Mouse (Mus musculus) testis, adult 2 months (tissue): Measurements from ENCODE around the gene Zfp36l1. TPM values are rescaled to one million over a fixed set of nuclear protein-coding genes. Genes with fewer than 3 reads are reported as not detected.
A peak's percentile ranks its signal among the peaks of the same experiment; 100 is the strongest.

Experiments
- H3K27ac ChIP-seq: fragments of 200-500 bp; 2 replicates; pipeline ENCODE4 v1.5.1; 2012; ENCODE audit warnings: low read depth, low read length; ENCODE audit not compliant: control insufficient read depth, insufficient read depth
- H3K27me3 ChIP-seq: fragments of 200-500 bp; 2 replicates; pipeline ENCODE4 v1.6.1; 2012; ENCODE audit warnings: mild to moderate bottlenecking, low read length, moderate library complexity; ENCODE audit not compliant: control insufficient read depth, insufficient read depth
- H3K36me3 ChIP-seq: fragments of 200-500 bp; 2 replicates; pipeline ENCODE4 v1.6.1; 2012; ENCODE audit warnings: mild to moderate bottlenecking, low read length; ENCODE audit not compliant: control insufficient read depth, insufficient read depth
- H3K4me1 ChIP-seq: fragments of 200-500 bp; 2 replicates; pipeline ENCODE4 v1.6.1; 2012; ENCODE audit warnings: low read length; ENCODE audit not compliant: control insufficient read depth, insufficient read depth
- H3K4me3 ChIP-seq: fragments of 200-500 bp; 2 replicates; pipeline ENCODE4 v1.5.1; 2012; ENCODE audit warnings: low read depth, mild to moderate bottlenecking, low read length, moderate library complexity, mixed read lengths; ENCODE audit not compliant: control insufficient read depth
- CTCF ChIP-seq: fragments of 200-500 bp; IDR thresholded peaks from 2 replicates; pipeline ENCODE4 v1.5.1; 2012; ENCODE audit warnings: low read depth, mild to moderate bottlenecking, inconsistent platforms, low read length, moderate library complexity; ENCODE audit not compliant: control insufficient read depth, insufficient read depth, insufficient replicate concordance
- POLR2A ChIP-seq: fragments of 200-500 bp; IDR thresholded peaks from 2 replicates; pipeline ENCODE4 v1.6.1; 2012; ENCODE audit warnings: low read depth, mild to moderate bottlenecking, inconsistent platforms, low read length, moderate library complexity; ENCODE audit not compliant: control insufficient read depth
- polyA plus RNA-seq: library from polyadenylated mRNA; depleted of rRNA; stranded (reverse); fragments of >200 nt; gene quantifications from 2 replicates; pipeline ENCODE4 v1.2.3, GENCODE M21; 2012

Zfp36l1 gene
- polyA plus RNA-seq, 1 experiment: 28.4 TPM

GRCm38 (mm10) chr12:80116206-80117112 is 3.6 kb upstream of the Zfp36l1 start:
- TF ChIP-seq CTCF (no peak), POLR2A (no peak)
- Histone ChIP-seq H3K27ac (peak overlapping the region; percentile 92), H3K36me3 (no peaks in the 10 kb centered on the region), H3K27me3 (peaks cover 10% of the 10 kb centered on the region), H3K4me3 (peak overlapping the region; percentile 95), H3K4me1 (peaks cover 20% of the 10 kb centered on the region)

GRCm38 (mm10) chr12:80115863-80116194 is 3.0 kb upstream of the Zfp36l1 start:
- TF ChIP-seq CTCF (no peak), POLR2A (no peak; the same call in 1 of the 2 replicates)
- H3K4me1 ChIP-seq: peaks cover 24% of the 10 kb centered on the region
- H3K27ac ChIP-seq: peak overlapping the region; percentile 92
- H3K27me3 ChIP-seq: peaks cover 12% of the 10 kb centered on the region
- H3K36me3 ChIP-seq: no peaks in the 10 kb centered on the region
- peak overlapping the region; percentile 95 for H3K4me3 ChIP-seq

GRCm38 (mm10) chr12:80115142-80115862 is 2.5 kb upstream of the Zfp36l1 start:
- Histone ChIP-seq H3K27ac (peak overlapping the region; percentile 92), H3K27me3 (peaks cover 12% of the 10 kb centered on the region), H3K36me3 (no peaks in the 10 kb centered on the region), H3K4me3 (peak overlapping the region; percentile 95), H3K4me1 (peaks cover 26% of the 10 kb centered on the region)
- TF ChIP-seq POLR2A (peak; percentile 48), CTCF (no peak)

- TF ChIP-seq CTCF (no peak), POLR2A (no peak)
- Histone ChIP-seq H3K4me1 (peaks cover 31% of the 10 kb centered on the region), H3K27ac (peak overlapping the region; percentile 92), H3K36me3 (no peaks in the 10 kb centered on the region), H3K27me3 (peaks cover 12% of the 10 kb centered on the region), H3K4me3 (peak overlapping the region; percentile 95)
Observed at GRCm38 (mm10) chr12:80114892-80115141, 2.0 kb upstream of the Zfp36l1 start.

GRCm38 (mm10) chr12:80114031-80114891 is 1.4 kb upstream of the Zfp36l1 start:
- Histone ChIP-seq H3K4me1 (peaks cover 35% of the 10 kb centered on the region), H3K27ac (peak overlapping the region; percentile 92), H3K36me3 (no peaks in the 10 kb centered on the region), H3K4me3 (peak overlapping the region; percentile 95), H3K27me3 (peaks cover 12% of the 10 kb centered on the region)
- TF ChIP-seq POLR2A (peak; percentile 51; the same call in 1 of the 2 replicates), CTCF (no peak)

- H3K36me3 ChIP-seq: no peaks in the 10 kb centered on the region
- peaks cover 12% of the 10 kb centered on the region for H3K27me3 ChIP-seq
- peak overlapping the region; percentile 95 for H3K4me3 ChIP-seq
- peak overlapping the region; percentile 91 for H3K27ac ChIP-seq
- no peak for TF ChIP-seq POLR2A
- TF ChIP-seq CTCF: no peak
- peaks cover 35% of the 10 kb centered on the region for H3K4me1 ChIP-seq
Observed at GRCm38 (mm10) chr12:80113586-80114021, 791 bp upstream of the Zfp36l1 start.

- peaks cover 35% of the 10 kb centered on the region for H3K4me1 ChIP-seq
- peak overlapping the region; percentile 88 for H3K27ac ChIP-seq
- no peak for TF ChIP-seq CTCF
- TF ChIP-seq POLR2A: no peak
- H3K27me3 ChIP-seq: peaks cover 12% of the 10 kb centered on the region
- no peaks in the 10 kb centered on the region for H3K36me3 ChIP-seq
- H3K4me3 ChIP-seq: peak overlapping the region; percentile 95
Observed at GRCm38 (mm10) chr12:80112071-80112660, 647 bp downstream of the Zfp36l1 start.
